Mouse (Mus musculus) MEL (cell line): ENCODE measurements around the gene Il4i1. TPM values are rescaled to one million over a fixed set of nuclear protein-coding genes. Genes with fewer than 3 reads are reported as not detected.

ENCODE experiments used
- DNase-seq: peaks from one replicate; pipeline ENCODE4 v3.0.0; 2011; ENCODE audit warnings: low read depth, low spot score
- H3K27ac ChIP-seq: 2 replicates; pipeline ENCODE4 v1.5.1; 2012; ENCODE audit warnings: low read depth, mild to moderate bottlenecking, control low read depth, low read length, moderate library complexity; ENCODE audit not compliant: control insufficient read depth
- H3K27me3 ChIP-seq, 2 experiments: fragments of 150-350 bp in 1 of 2; sonication (generic) in 1 of 2; 2 replicates each; pipeline ENCODE4 v1.6.1; 2012; ENCODE audit warnings: low read length in 2 of 2, mild to moderate bottlenecking in 2 of 2, improper control_type of control experiment in 1 of 2, moderate library complexity in 1 of 2; ENCODE audit not compliant: insufficient read depth in 2 of 2, control insufficient read depth in 1 of 2
- H3K36me3 ChIP-seq, 2 experiments: 2 replicates each; pipeline ENCODE4 v1.6.1; 2012 to 2014; ENCODE audit warnings: low read length in 2 of 2, improper control_type of control experiment in 1 of 2, inconsistent platforms in 1 of 2, mild to moderate bottlenecking in 1 of 2; ENCODE audit not compliant: insufficient read depth in 2 of 2, control insufficient read depth in 1 of 2
- H3K4me1 ChIP-seq, 2 experiments: fragments of 150-350 bp in 1 of 2; sonication (generic) in 1 of 2; 2 replicates each; pipeline ENCODE4 v1.6.1; 2012; ENCODE audit warnings: low read length in 2 of 2, improper control_type of control experiment in 1 of 2, mild to moderate bottlenecking in 1 of 2; ENCODE audit not compliant: insufficient read depth in 2 of 2, control insufficient read depth in 1 of 2
- H3K4me3 ChIP-seq, 2 experiments: fragments of 150-350 bp in 1 of 2; sonication (generic) in 1 of 2; 2 replicates each; pipeline ENCODE4 v1.5.1; 2012; ENCODE audit warnings: low read depth in 2 of 2, low read length in 2 of 2, mild to moderate bottlenecking in 2 of 2, moderate library complexity in 2 of 2, control low read depth in 1 of 2, improper control_type of control experiment in 1 of 2; ENCODE audit not compliant: control insufficient read depth in 1 of 2, insufficient read depth in 1 of 2
- H3K79me2 ChIP-seq: 2 replicates; pipeline ENCODE4 v1.6.1; 2012; ENCODE audit warnings: mild to moderate bottlenecking, low read length, moderate library complexity; ENCODE audit not compliant: control insufficient read depth, poor library complexity, insufficient read depth
- H3K9ac ChIP-seq: 2 replicates; pipeline ENCODE4 v1.6.1; 2012; ENCODE audit warnings: low read depth, mild to moderate bottlenecking, control low read depth, low read length, moderate library complexity; ENCODE audit not compliant: control insufficient read depth, poor library complexity, severe bottlenecking
- H3K9me3 ChIP-seq: fragments of 150-350 bp; sonication (generic); replicated peaks from 2 replicates; pipeline ENCODE4 v1.6.1; 2012; ENCODE audit warnings: mild to moderate bottlenecking, low read length, improper control_type of control experiment, moderate library complexity; ENCODE audit not compliant: insufficient read depth
- BHLHE40 ChIP-seq: IDR thresholded peaks from 2 replicates; pipeline ENCODE4 v1.6.1; 2012; ENCODE audit warnings: low read depth, mild to moderate bottlenecking, inconsistent platforms, low read length, improper control_type of control experiment, borderline replicate concordance
- CHD2 ChIP-seq: IDR thresholded peaks from 2 replicates; pipeline ENCODE4 v1.6.1; 2011; ENCODE audit warnings: low read length, improper control_type of control experiment
- CTCF ChIP-seq, 3 experiments: IDR thresholded peaks in 2 of 3; conservative IDR thresholded peaks in 1 of 3; 2 replicates each; pipeline ENCODE4 v1.5.1; 2011 to 2012; ENCODE audit warnings: low read length in 3 of 3, low read depth in 2 of 3, mild to moderate bottlenecking in 2 of 3, improper control_type of control experiment in 1 of 3, inconsistent platforms in 1 of 3, mixed read lengths in 1 of 3, moderate library complexity in 1 of 3; ENCODE audit not compliant: control insufficient read depth in 1 of 3, insufficient read depth in 1 of 3, poor library complexity in 1 of 3, severe bottlenecking in 1 of 3
- E2F4 ChIP-seq: IDR thresholded peaks from 2 replicates; pipeline ENCODE4 v1.6.1; 2011; ENCODE audit warnings: low read depth, low read length, improper control_type of control experiment, borderline replicate concordance
- ELF1 ChIP-seq: IDR thresholded peaks from 2 replicates; pipeline ENCODE4 v1.6.1; 2014; ENCODE audit warnings: low read depth, mild to moderate bottlenecking, inconsistent platforms, low read length, improper control_type of control experiment, moderate library complexity
- ETS1 ChIP-seq: IDR thresholded peaks from 2 replicates; pipeline ENCODE4 v1.6.1; 2012; ENCODE audit warnings: low read depth, mild to moderate bottlenecking, inconsistent platforms, low read length, improper control_type of control experiment, moderate library complexity
- HCFC1 ChIP-seq: IDR thresholded peaks from 2 replicates; pipeline ENCODE4 v1.6.1; 2012; ENCODE audit warnings: low read depth, mild to moderate bottlenecking, inconsistent platforms, low read length, improper control_type of control experiment, moderate library complexity
- JUND ChIP-seq: IDR thresholded peaks from 2 replicates; pipeline ENCODE4 v1.6.1; 2011; ENCODE audit warnings: low read depth, mild to moderate bottlenecking, improper control_type of control experiment, low read length
- MAZ ChIP-seq: IDR thresholded peaks from 2 replicates; pipeline ENCODE4 v1.6.1; 2012; ENCODE audit warnings: low read depth, mild to moderate bottlenecking, inconsistent platforms, low read length, improper control_type of control experiment
- MEF2A ChIP-seq: IDR thresholded peaks from 2 replicates; pipeline ENCODE4 v1.6.1; 2014; ENCODE audit warnings: low read depth, mild to moderate bottlenecking, inconsistent platforms, low read length, improper control_type of control experiment; ENCODE audit not compliant: poor library complexity, insufficient replicate concordance, severe bottlenecking; ENCODE audit errors: extremely low read depth
- MXI1 ChIP-seq: IDR thresholded peaks from 2 replicates; pipeline ENCODE4 v1.6.1; 2011; ENCODE audit warnings: mild to moderate bottlenecking, low read depth, low read length, improper control_type of control experiment
- MYC ChIP-seq: IDR thresholded peaks from 2 replicates; pipeline ENCODE4 v1.6.1; 2011; ENCODE audit warnings: low read depth, mild to moderate bottlenecking, low read length, improper control_type of control experiment, moderate library complexity
- NRF1 ChIP-seq: IDR thresholded peaks from 2 replicates; pipeline ENCODE4 v1.6.1; 2014; ENCODE audit warnings: low read depth, mild to moderate bottlenecking, inconsistent platforms, low read length, improper control_type of control experiment, moderate library complexity; ENCODE audit not compliant: poor library complexity, insufficient read depth, severe bottlenecking
- POLR2A ChIP-seq, 2 experiments: IDR thresholded peaks; 2 replicates each; pipeline ENCODE4 v1.6.1; 2011 to 2012; ENCODE audit warnings: low read length in 2 of 2, mild to moderate bottlenecking in 2 of 2, control low read depth in 1 of 2, improper control_type of control experiment in 1 of 2, low read depth in 1 of 2, moderate library complexity in 1 of 2; ENCODE audit not compliant: control insufficient read depth in 1 of 2, insufficient read depth in 1 of 2, poor library complexity in 1 of 2
- RAD21 ChIP-seq: IDR thresholded peaks from 2 replicates; pipeline ENCODE4 v1.6.1; 2011; ENCODE audit warnings: mild to moderate bottlenecking, low read depth, low read length, improper control_type of control experiment
- SIN3A ChIP-seq: IDR thresholded peaks from 2 replicates; pipeline ENCODE4 v1.6.1; 2012; ENCODE audit warnings: low read length, improper control_type of control experiment, inconsistent platforms
- SMC3 ChIP-seq: IDR thresholded peaks from 2 replicates; pipeline ENCODE4 v1.6.1; 2011; ENCODE audit warnings: low read depth, low read length, improper control_type of control experiment
- TAL1 ChIP-seq: IDR thresholded peaks from 2 replicates; pipeline ENCODE4 v1.6.1; 2012; ENCODE audit warnings: mild to moderate bottlenecking, inconsistent platforms, low read length, moderate library complexity, mixed read lengths
- TBP ChIP-seq: IDR thresholded peaks from 2 replicates; pipeline ENCODE4 v1.8.0; 2011; ENCODE audit warnings: low read depth, low read length, improper control_type of control experiment
- TCF12 ChIP-seq: IDR thresholded peaks from 2 replicates; pipeline ENCODE4 v1.6.1; 2014; ENCODE audit warnings: low read depth, mild to moderate bottlenecking, inconsistent platforms, low read length, improper control_type of control experiment, moderate library complexity
- ZC3H11A ChIP-seq: IDR thresholded peaks from 2 replicates; pipeline ENCODE4 v1.6.1; 2012; ENCODE audit warnings: low read depth, mild to moderate bottlenecking, inconsistent platforms, low read length, improper control_type of control experiment
- ZMIZ1 ChIP-seq: IDR thresholded peaks from 2 replicates; pipeline ENCODE4 v1.6.1; 2012; ENCODE audit warnings: low read depth, mild to moderate bottlenecking, inconsistent platforms, low read length, improper control_type of control experiment, moderate library complexity
- polyA plus RNA-seq, 2 experiments: library from polyadenylated mRNA; stranded (reverse) in 1 of 2; unstranded in 1 of 2; fragments of >175 nt in 1 of 2; fragments of >200 nt in 1 of 2; gene quantifications; 2 replicates each; pipeline versions ENCODE4 v1.2.1 to v1.2.4; 2012; ENCODE audit warnings: low replicate concordance in 2 of 2, low read depth in 1 of 2; ENCODE audit not compliant: insufficient read length in 2 of 2, insufficient read depth in 1 of 2, missing spikeins in 1 of 2
- total RNA-seq: library from RNA; depleted of rRNA; stranded (reverse); fragments of 300-350 nt; gene quantifications from 2 replicates; pipeline ENCODE4 v1.2.3, GENCODE M21; 2012

Gene Il4i1
- total and polyA plus RNA-seq, 3 experiments: 0.54 to 0.73 TPM; not detected in 1

DNA sequence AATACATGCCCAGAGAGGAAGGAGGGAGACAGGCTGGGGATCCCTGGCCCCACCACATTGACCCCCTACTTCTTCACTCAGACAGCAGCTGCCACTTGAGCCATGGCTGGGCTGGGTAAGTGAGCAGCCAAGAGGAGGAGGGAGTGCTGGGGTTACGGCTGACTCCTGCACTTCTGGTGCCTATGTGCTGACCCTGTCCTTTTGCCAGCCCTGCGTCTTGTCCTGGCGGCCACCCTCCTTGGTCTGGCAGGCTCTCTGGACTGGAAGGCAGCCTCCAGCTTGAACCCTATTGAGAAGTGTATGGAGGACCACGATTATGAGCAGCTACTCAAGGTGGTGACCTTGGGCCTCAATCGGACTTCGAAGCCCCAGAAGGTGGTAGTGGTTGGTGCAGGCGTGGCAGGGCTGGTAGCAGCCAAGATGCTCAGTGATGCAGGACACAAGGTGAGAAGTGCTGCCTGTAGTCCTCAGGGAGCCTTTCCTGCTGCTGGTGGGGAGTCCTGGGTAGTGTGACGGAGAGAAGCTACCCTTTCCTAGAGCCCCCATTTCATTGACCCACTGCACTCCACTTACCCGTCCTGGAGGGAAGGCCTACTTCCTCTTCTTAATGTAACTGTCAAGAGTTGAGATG lies 20.4 kb downstream of the Il4i1 start:
- no peak overlapping the region for H3K4me3 ChIP-seq
- H3K4me1 ChIP-seq: no peaks in the 10 kb centered on the region
- no peak for TF ChIP-seq ZMIZ1
- no peak for TF ChIP-seq TCF12
- TF ChIP-seq SIN3A: no peak
- TF ChIP-seq ELF1: no peak
- H3K9ac ChIP-seq: no peak overlapping the region
- H3K9me3 ChIP-seq: no peaks in the 10 kb centered on the region
- no peaks in the 10 kb centered on the region for H3K79me2 ChIP-seq
- H3K27ac ChIP-seq: no peak overlapping the region
- no peaks in the 10 kb centered on the region for H3K27me3 ChIP-seq
- H3K36me3 ChIP-seq: no peaks in the 10 kb centered on the region; a peak in 1 of 4 replicates
- DNase-seq: no peak

DNA sequence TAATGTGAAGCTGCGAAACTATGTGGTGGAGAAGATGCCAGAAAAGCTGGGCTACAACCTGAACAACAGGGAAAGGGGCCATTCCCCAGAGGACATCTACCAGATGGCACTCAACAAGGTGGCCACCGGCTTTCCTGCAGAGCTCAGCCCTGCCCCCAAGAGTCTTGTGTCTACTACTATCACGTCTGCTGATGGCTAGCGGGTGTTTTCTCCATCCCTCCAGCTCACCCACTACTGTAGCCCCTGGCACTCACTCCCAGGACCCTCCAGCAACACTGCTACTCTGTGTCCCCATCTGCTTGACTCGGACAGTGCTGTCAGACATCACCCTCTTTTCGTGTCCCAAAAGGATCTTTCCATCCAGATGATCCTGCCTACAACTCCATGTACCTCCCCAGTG lies 21.9 kb downstream of the Il4i1 start:
- no peaks in the 10 kb centered on the region for H3K79me2 ChIP-seq
- no peak overlapping the region for H3K9ac ChIP-seq
- no peaks in the 10 kb centered on the region for H3K4me1 ChIP-seq
- H3K9me3 ChIP-seq: no peaks in the 10 kb centered on the region
- no peaks in the 10 kb centered on the region for H3K27me3 ChIP-seq
- no peaks in the 10 kb centered on the region; a peak in 1 of 4 replicates for H3K36me3 ChIP-seq
- H3K27ac ChIP-seq: no peak overlapping the region
- H3K4me3 ChIP-seq: no peak overlapping the region
- no peak for TF ChIP-seq TAL1
- TF ChIP-seq TCF12: no peak
- TF ChIP-seq MEF2A: no peak
- TF ChIP-seq POLR2A (IDR thresholded peaks at IDR 0.05; ENCODE audit: control insufficient read depth in 1 of 2, insufficient read depth in 1 of 2, low read depth in 1 of 2, low read length in 2 of 2, poor library complexity in 1 of 2): no peak
- TF ChIP-seq CHD2: no peak
- no peak for TF ChIP-seq BHLHE40
- no peak for TF ChIP-seq SMC3
- no peak for TF ChIP-seq TBP
- no peak for TF ChIP-seq NRF1
- TF ChIP-seq MYC: no peak
- TF ChIP-seq ETS1: no peak
- no peak for TF ChIP-seq JUND
- TF ChIP-seq ELF1: no peak
- no peak for TF ChIP-seq MXI1
- no peak for TF ChIP-seq RAD21
- no peak for TF ChIP-seq CTCF (IDR thresholded peaks at IDR 0.05 in 2 of 3, conservative IDR thresholded peaks at IDR 0.05 in 1 of 3; ENCODE audit: control insufficient read depth in 1 of 3, insufficient read depth in 1 of 3, low read depth in 2 of 3, low read length in 3 of 3, poor library complexity in 1 of 3, severe bottlenecking in 1 of 3)
- no peak for TF ChIP-seq MAZ
- no peak for TF ChIP-seq HCFC1
- no peak for TF ChIP-seq ZC3H11A
- no peak for TF ChIP-seq E2F4
- no peak for DNase-seq
